Mouse (Mus musculus) kidney, embryonic 14.5 days (tissue): Measurements from ENCODE around the gene Gpr162. TPM values are rescaled to one million over a fixed set of nuclear protein-coding genes. Genes with fewer than 3 reads are reported as not detected.

Source experiments
- ATAC-seq: fragments of 200-750 bp; cut with Nextera tagmentation; 2 replicates; pipeline ENCODE4 v1.8.0; 2017; ENCODE audit warnings: moderate number of reproducible peaks, mild to moderate bottlenecking, moderate TSS enrichment, moderate library complexity; ENCODE audit not compliant: low FRiP score, low TSS enrichment
- H3K27ac ChIP-seq: fragments of 300-500 bp; sonication (generic); 2 replicates; pipeline ENCODE4 v1.5.1; 2014; ENCODE audit warnings: low read depth, mild to moderate bottlenecking, low read length, moderate library complexity, mixed read lengths
- H3K27me3 ChIP-seq: fragments of 300-500 bp; sonication (generic); 2 replicates; pipeline ENCODE4 v1.6.1; 2014; ENCODE audit warnings: mild to moderate bottlenecking, low read length; ENCODE audit not compliant: control insufficient read depth, insufficient read depth
- H3K36me3 ChIP-seq: fragments of 300-500 bp; sonication (generic); 2 replicates; pipeline ENCODE4 v1.6.1; 2014; ENCODE audit warnings: low read length, mixed read lengths; ENCODE audit not compliant: control insufficient read depth, insufficient read depth
- H3K4me1 ChIP-seq: fragments of 300-500 bp; sonication (generic); 2 replicates; pipeline ENCODE4 v1.6.1; 2014; ENCODE audit warnings: low read length, mixed read lengths; ENCODE audit not compliant: control insufficient read depth, insufficient read depth
- H3K4me2 ChIP-seq: fragments of 300-500 bp; sonication (generic); replicated peaks from 2 replicates; pipeline ENCODE4 v1.6.1; 2014; ENCODE audit warnings: low read depth, mild to moderate bottlenecking, low read length
- H3K4me3 ChIP-seq: fragments of 300-500 bp; sonication (generic); 2 replicates; pipeline ENCODE4 v1.5.1; 2014; ENCODE audit warnings: mild to moderate bottlenecking, low read length
- H3K9ac ChIP-seq: fragments of 300-500 bp; sonication (generic); 2 replicates; pipeline ENCODE4 v1.6.1; 2014; ENCODE audit warnings: low read depth, mild to moderate bottlenecking, low read length, moderate library complexity
- H3K9me3 ChIP-seq: fragments of 300-500 bp; sonication (generic); 2 replicates; pipeline ENCODE4 v1.6.1; 2016; ENCODE audit warnings: low read length; ENCODE audit not compliant: control insufficient read depth
- WGBS: fragments of 180-500 bp; shearing (Covaris S2); extraction: QIAGEN DNeasy Blood & Tissue Kit; methylation state at CpG from one replicate; pipeline ENCODE4 v1.1.7; 2014; 5-methylcytosine and 5-hydroxymethylcytosine counted together
- polyA plus RNA-seq: library from polyadenylated mRNA; unstranded; fragments of >200 nt; fragmentation: Nextera tagmentation; extraction: Ambion mirVana; gene quantifications from 2 replicates; pipeline ENCODE4 v1.2.1, GENCODE M21; 2014

The Gpr162 gene
- polyA plus RNA-seq = 0.55 and 1.1 TPM in 2 replicates

- under 1% methylated on average over 32 of the region's 43 CpGs for whole genome bisulfite sequencing
- H3K9ac ChIP-seq = peak within 1 kb of the TSS; percentile 65
- no peaks in the 10 kb centered on the region for H3K9me3 ChIP-seq
- H3K4me2 ChIP-seq = peak within 1 kb of the TSS; percentile 90
- peaks cover 21% of the 10 kb centered on the region for H3K4me1 ChIP-seq
- no peaks in the 10 kb centered on the region for H3K36me3 ChIP-seq
- peak within 1 kb of the TSS; percentile 52 for H3K4me3 ChIP-seq
- peaks cover 6% of the 10 kb centered on the region for H3K27me3 ChIP-seq
- peak; percentile 60 for ATAC-seq
- H3K27ac ChIP-seq = no peak within 1 kb of the TSS
These were observed at the start of gene Gpr162 for GRCm38 (mm10) chr6:124863658-124864298. Gpr162 (minus strand) TSS chr6:124863983.

- Histone ChIP-seq H3K9ac (no peak overlapping the region), H3K4me3 (no peak overlapping the region), H3K27me3 (0 out of 2 replicates have a peak, but pooled peaks cover 3% of the 10 kb centered on the region), H3K36me3 (peaks cover 22% of the 10 kb centered on the region), H3K27ac (no peak overlapping the region), H3K9me3 (no peaks in the 10 kb centered on the region), H3K4me1 (peaks cover 34% of the 10 kb centered on the region), H3K4me2 (no peak overlapping the region)
- no peak for ATAC-seq
- WGBS = 60% methylated on average over 6 of the region's 6 CpGs
These were observed 49.4 kb upstream of the Gpr162 start for GRCm38 (mm10) chr6:124913214-124913613.

GRCm38 (mm10) chr6:124911533-124912218, 47.9 kb upstream of the Gpr162 start, which contains the start of gene Lag3:
Lag3 (minus strand) TSS chr6:124911705.
- Histone ChIP-seq H3K27me3 (0 out of 2 replicates have a peak, but pooled peaks cover 3% of the 10 kb centered on the region), H3K4me2 (no peak within 1 kb of the TSS; the same call in 1 of the 2 replicates), H3K27ac (no peak within 1 kb of the TSS), H3K9me3 (no peaks in the 10 kb centered on the region), H3K4me3 (no peak within 1 kb of the TSS), H3K4me1 (peaks cover 32% of the 10 kb centered on the region), H3K36me3 (peaks cover 22% of the 10 kb centered on the region), H3K9ac (no peak within 1 kb of the TSS)
- no peak for ATAC-seq
- WGBS = 20% methylated on average over 11 of the region's 13 CpGs

GRCm38 (mm10) chr6:124910032-124910431, 46.2 kb upstream of the Gpr162 start:
- Histone ChIP-seq H3K4me2 (peak overlapping the region; percentile 44), H3K9ac (peak overlapping the region; percentile 38), H3K4me3 (peak overlapping the region; percentile 19; the same call in 1 of the 2 replicates), H3K36me3 (peaks cover 22% of the 10 kb centered on the region), H3K4me1 (peaks cover 24% of the 10 kb centered on the region; the same call in 1 of the 2 replicates), H3K27ac (no peak overlapping the region), H3K9me3 (no peaks in the 10 kb centered on the region), H3K27me3 (0 out of 2 replicates have a peak, but pooled peaks cover 3% of the 10 kb centered on the region)
- ATAC-seq = peak; percentile 28; the same call in 1 of the 2 replicates
- WGBS = 4% methylated on average over 25 of the region's 32 CpGs

GRCm38 (mm10) chr6:124907767-124908166, 44.0 kb upstream of the Gpr162 start:
- no peak overlapping the region for H3K4me2 ChIP-seq
- WGBS = 95% methylated on average over 1 of the region's 1 CpGs
- peaks cover 24% of the 10 kb centered on the region for H3K4me1 ChIP-seq
- no peaks in the 10 kb centered on the region for H3K9me3 ChIP-seq
- ATAC-seq = no peak
- 0 out of 2 replicates have a peak, but pooled peaks cover 3% of the 10 kb centered on the region for H3K27me3 ChIP-seq
- H3K27ac ChIP-seq = no peak overlapping the region
- H3K9ac ChIP-seq = no peak overlapping the region
- no peaks in the 10 kb centered on the region; the same call in 1 of the 2 replicates for H3K36me3 ChIP-seq
- no peak overlapping the region for H3K4me3 ChIP-seq

GRCm38 (mm10) chr6:124904991-124905860, 41.4 kb upstream of the Gpr162 start:
- H3K9me3 ChIP-seq = no peaks in the 10 kb centered on the region
- H3K36me3 ChIP-seq = no peaks in the 10 kb centered on the region
- peak overlapping the region; percentile 66; the same call in 1 of the 2 replicates for H3K9ac ChIP-seq
- 0 out of 2 replicates have a peak, but pooled peaks cover 3% of the 10 kb centered on the region for H3K27me3 ChIP-seq
- peak overlapping the region; percentile 45; the same call in 1 of the 2 replicates for H3K4me3 ChIP-seq
- peaks cover 20% of the 10 kb centered on the region for H3K4me1 ChIP-seq
- no peak for ATAC-seq
- WGBS = 35% methylated on average over 16 of the region's 16 CpGs
- peak overlapping the region; percentile 97 for H3K27ac ChIP-seq
- H3K4me2 ChIP-seq = peak overlapping the region; percentile 72

- peak overlapping the region; percentile 45 for H3K4me3 ChIP-seq
- peak overlapping the region; percentile 72 for H3K4me2 ChIP-seq
- no peaks in the 10 kb centered on the region for H3K9me3 ChIP-seq
- peak; percentile 80 for ATAC-seq
- no peaks in the 10 kb centered on the region for H3K36me3 ChIP-seq
- H3K4me1 ChIP-seq = peaks cover 11% of the 10 kb centered on the region
- H3K27me3 ChIP-seq = no peaks in the 10 kb centered on the region
- peak overlapping the region; percentile 66 for H3K9ac ChIP-seq
- WGBS = 9% methylated on average over 24 of the region's 24 CpGs
- H3K27ac ChIP-seq = peak overlapping the region; percentile 97
These were observed 40.6 kb upstream of the Gpr162 start for GRCm38 (mm10) chr6:124904161-124904981.
